Mouse (Mus musculus) liver, postnatal 0 days (tissue): ENCODE measurements around the gene Rfc1.

Experiments
- CTCF ChIP-seq: sonication (generic); IDR thresholded peaks from 2 replicates; pipeline ENCODE4 v1.5.1; 2016; ENCODE audit warnings: antibody characterized with exemption, low read depth
- EP300 ChIP-seq: IDR thresholded peaks from 2 replicates; pipeline ENCODE4 v1.6.1; 2016; ENCODE audit warnings: antibody characterized with exemption, low read depth, mild to moderate bottlenecking

GRCm38 (mm10) chr5:65273966-65274365, 61.5 kb downstream of the Rfc1 start:
- TF ChIP-seq CTCF (no peak), EP300 (no peak)
